Mouse (Mus musculus) lung, adult 2 months (tissue): Measurements from ENCODE around the gene Pter. TPM values are rescaled to one million over a fixed set of nuclear protein-coding genes. Genes with fewer than 3 reads are reported as not detected.

ENCODE experiments used
- DNase-seq: peaks from one replicate; pipeline ENCODE4 v3.0.0; 2022
- H3K4me1 ChIP-seq: fragments of 200-500 bp; 2 replicates; pipeline ENCODE4 v1.6.1; 2011; ENCODE audit warnings: low read length; ENCODE audit not compliant: control insufficient read depth, insufficient read depth
- H3K4me3 ChIP-seq: fragments of 200-500 bp; replicated peaks from 2 replicates; pipeline ENCODE3; 2011; ENCODE audit warnings: low read depth, mild to moderate bottlenecking, control low read depth, low read length; ENCODE audit errors: extremely low read depth
- CTCF ChIP-seq: fragments of 200-500 bp; IDR thresholded peaks from 2 replicates; pipeline ENCODE4 v1.5.1; 2011; ENCODE audit warnings: mild to moderate bottlenecking, low read length, control low read depth; ENCODE audit not compliant: insufficient read depth
- POLR2A ChIP-seq: fragments of 200-500 bp; IDR thresholded peaks from 2 replicates; pipeline ENCODE4 v1.6.1; 2011; ENCODE audit warnings: low read depth, mild to moderate bottlenecking, control low read depth, low read length, borderline replicate concordance; ENCODE audit errors: extremely low read depth
- WGBS: fragments of 180-500 bp; shearing (Covaris S2); methylation state at CpG from one replicate; pipeline ENCODE4 v1.1.7; 2018; 5-methylcytosine and 5-hydroxymethylcytosine counted together
- polyA plus RNA-seq: library from polyadenylated mRNA; depleted of rRNA; stranded (reverse); fragments of >200 nt; gene quantifications from 2 replicates; pipeline ENCODE4 v1.2.3, GENCODE M21; 2012; rRNA removed

Pter gene
- polyA plus RNA-seq, result 2.2 and 3.1 TPM in 2 replicates

DNA sequence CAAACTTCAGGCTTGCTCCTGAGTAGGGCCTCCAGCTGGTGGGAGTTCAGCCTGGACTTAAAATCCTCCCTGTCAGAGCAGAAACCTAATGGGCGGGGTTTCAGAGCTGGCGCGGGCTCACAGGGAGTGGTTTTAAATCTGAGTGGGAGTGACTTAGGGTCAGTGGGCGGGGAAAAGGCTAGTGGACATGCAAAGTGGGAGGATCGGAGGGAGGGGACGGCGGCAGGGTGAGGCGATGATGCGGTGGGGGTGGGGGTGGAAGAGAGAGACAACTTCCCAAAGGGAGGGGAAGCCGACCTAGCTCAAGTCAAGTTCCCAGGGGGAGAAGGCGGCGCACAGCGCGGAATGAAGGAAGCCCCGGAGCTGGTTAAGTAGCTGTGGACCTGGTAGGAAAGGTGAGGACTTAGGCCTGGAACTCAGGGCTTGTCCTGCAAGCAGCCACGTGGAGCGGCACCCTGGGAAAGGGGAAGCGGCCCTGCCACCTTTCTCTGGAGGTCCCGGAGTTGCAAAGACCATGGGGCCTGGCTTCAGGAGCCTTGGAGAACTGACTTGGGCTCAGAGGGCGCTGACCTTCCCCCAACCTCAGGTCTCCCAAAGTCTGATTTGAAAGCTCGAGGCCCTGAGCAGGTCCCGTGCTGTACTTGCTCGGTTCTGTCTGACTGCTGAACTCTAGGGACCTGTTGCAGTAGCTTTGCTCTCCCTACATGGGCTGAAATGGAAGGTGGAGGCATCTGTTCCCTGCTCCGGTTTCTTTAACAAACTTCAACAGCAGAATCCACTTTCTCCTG lies at the start of gene Pter:
Gene Pter, plus strand, starts transcription at position 238 of the 788 bp plus-strand sequence.
- TF ChIP-seq CTCF, result no peak
- peak; percentile 42; the same call in 1 of the 2 replicates for TF ChIP-seq POLR2A
- 1% methylated on average over 24 of the region's 24 CpGs for WGBS

DNA sequence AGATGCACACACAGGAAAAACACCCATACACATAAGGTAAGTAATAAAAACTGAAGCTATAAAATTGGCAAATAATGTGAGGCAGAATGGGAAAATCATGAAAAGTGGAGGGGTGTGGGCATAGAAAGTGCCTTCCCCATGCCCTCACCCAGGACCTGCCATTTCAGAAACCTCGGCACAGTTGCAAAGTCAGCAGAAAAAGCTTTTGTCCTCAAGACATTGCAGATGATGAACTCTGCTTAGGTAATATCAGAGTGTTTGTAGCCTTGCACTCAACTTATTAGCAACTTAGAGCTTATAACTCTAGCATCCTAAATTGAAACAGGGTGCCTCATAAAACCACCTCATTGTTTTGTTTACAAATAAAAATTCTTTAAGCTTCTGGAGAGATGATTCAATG lies 49.6 kb upstream of the Pter start:
- H3K4me3 ChIP-seq, result no peak overlapping the region
- no peak for DNase-seq
- no peak for TF ChIP-seq CTCF
- no peak for TF ChIP-seq POLR2A
- H3K4me1 ChIP-seq, result no peaks in the 10 kb centered on the region
- 54% methylated on average over 1 of the region's 1 CpGs for WGBS

More for the DNA sequence above, at the start of gene Pter:
- peak within 1 kb of the TSS; percentile 70 for H3K4me3 ChIP-seq
- no peaks in the 10 kb centered on the region for H3K4me1 ChIP-seq
- DNase-seq, result peak; percentile 87

GRCm38 (mm10) chr2:12879492-12879891 lies 44.3 kb upstream of the Pter start:
- TF ChIP-seq CTCF (no peak), POLR2A (no peak)
- no peak for DNase-seq
- no peak overlapping the region for H3K4me3 ChIP-seq
- 66% methylated on average over 2 of the region's 2 CpGs for WGBS
- H3K4me1 ChIP-seq, result no peaks in the 10 kb centered on the region

DNA sequence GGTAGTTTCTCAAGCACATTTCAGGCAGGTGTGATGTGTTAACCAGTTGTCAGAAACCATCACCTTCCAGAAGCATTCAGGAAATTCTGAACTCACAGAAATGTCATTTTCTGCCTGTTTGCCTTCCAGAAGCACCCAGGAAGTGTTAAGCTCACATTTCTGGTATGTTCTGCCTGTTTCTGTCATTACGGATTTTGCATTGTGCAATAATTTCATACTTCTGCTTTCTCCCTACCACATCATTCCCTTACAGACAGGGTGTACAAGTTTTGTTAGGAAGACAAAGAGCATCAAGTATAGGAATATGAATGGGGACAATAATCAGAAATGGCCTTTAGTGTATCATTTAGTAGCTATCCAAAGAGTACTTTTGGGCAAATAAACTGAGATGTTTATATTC lies 42.8 kb upstream of the Pter start:
- TF ChIP-seq CTCF, result no peak
- no peak for TF ChIP-seq POLR2A
- Histone ChIP-seq H3K4me1 (no peaks in the 10 kb centered on the region), H3K4me3 (no peak overlapping the region)
- DNase-seq, result no peak
- 72% methylated on average over 1 of the region's 1 CpGs for WGBS

GRCm38 (mm10) chr2:12883276-12883914 lies 40.4 kb upstream of the Pter start:
- Histone ChIP-seq H3K4me1 (no peaks in the 10 kb centered on the region), H3K4me3 (no peak overlapping the region)
- no peak for TF ChIP-seq CTCF
- TF ChIP-seq POLR2A, result no peak
- WGBS, result 69% methylated on average over 10 of the region's 10 CpGs
- no peak for DNase-seq

- no peak for DNase-seq
- 50% methylated on average over 2 of the region's 2 CpGs for whole genome bisulfite sequencing
- no peak overlapping the region for H3K4me3 ChIP-seq
- no peaks in the 10 kb centered on the region for H3K4me1 ChIP-seq
- TF ChIP-seq CTCF (no peak), POLR2A (no peak)
Observed at GRCm38 (mm10) chr2:12887015-12887414, 36.8 kb upstream of the Pter start.

DNA sequence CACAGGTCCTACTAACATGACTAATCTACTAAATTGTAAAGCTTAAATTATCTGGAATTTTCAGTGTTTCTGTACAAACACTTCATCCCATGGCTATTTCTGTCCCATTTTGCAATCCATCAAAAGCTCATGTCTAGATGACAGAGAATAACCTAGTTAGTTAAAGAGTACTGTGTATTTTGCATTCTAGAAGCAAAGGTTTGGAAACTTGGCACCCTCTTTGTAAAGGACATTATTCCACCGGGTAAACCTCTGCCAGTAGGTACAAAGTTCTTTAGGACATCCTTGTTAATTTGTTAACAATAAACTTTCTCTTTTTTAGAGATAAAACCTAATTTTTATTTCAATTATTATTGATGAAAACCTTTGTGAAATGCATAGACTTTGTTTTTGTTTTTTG lies 18.1 kb upstream of the Pter start:
- WGBS, result 83% methylated on average over 1 of the region's 1 CpGs
- H3K4me3 ChIP-seq, result no peak overlapping the region
- no peaks in the 10 kb centered on the region for H3K4me1 ChIP-seq
- TF ChIP-seq POLR2A (no peak), CTCF (no peak)
- no peak for DNase-seq

DNA sequence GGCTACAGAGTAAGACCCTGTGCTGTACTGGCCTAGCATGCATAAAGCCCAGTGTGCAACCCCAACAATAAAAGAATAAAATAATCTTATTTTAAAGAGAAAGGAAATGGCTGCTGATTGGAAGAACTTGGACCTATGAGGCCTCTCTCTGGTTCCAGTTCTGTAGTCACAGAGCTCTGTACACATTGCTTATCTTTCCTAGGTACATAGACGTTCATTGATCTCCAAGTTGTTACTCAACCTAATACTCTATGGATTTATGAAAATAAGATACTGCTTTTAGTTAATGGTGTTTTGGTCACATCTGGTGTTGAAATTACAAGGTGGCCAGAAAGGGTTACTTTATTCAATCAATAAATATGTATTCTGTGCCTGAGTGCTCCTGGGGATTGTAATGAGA lies 1.8 kb downstream of the Pter start:
- no peak overlapping the region for H3K4me3 ChIP-seq
- 83% methylated on average over 1 of the region's 1 CpGs for WGBS

DNA sequence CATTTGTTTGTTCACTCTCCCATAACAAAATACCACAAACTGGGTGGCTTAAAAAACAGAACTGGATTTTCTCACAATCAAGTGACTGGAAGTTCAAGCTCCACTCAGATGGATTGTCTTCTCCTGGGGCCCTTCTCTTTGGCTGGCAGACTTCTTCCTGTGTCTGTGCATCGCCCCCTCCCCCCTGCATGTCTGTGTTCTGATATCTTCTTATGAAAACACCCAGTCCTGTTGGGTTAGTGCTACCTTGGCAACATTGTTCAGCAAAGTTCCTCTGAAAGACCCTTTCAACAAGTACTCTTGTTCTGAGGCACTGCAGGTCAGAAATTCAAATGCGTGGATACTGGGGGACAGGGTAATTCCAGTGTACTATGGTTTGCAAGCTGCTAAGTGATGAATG lies 6.5 kb downstream of the Pter start:
- DNase-seq, result no peak
- no peaks in the 10 kb centered on the region for H3K4me1 ChIP-seq
- no peak overlapping the region for H3K4me3 ChIP-seq
- TF ChIP-seq POLR2A (no peak), CTCF (no peak)
- WGBS, result 86% methylated on average over 2 of the region's 2 CpGs

More for the DNA sequence above, 1.8 kb downstream of the Pter start:
- no peaks in the 10 kb centered on the region for H3K4me1 ChIP-seq
- TF ChIP-seq POLR2A, result no peak
- no peak for TF ChIP-seq CTCF
- DNase-seq, result no peak

- no peak for DNase-seq
- 86% methylated on average over 2 of the region's 2 CpGs for WGBS
- H3K4me3 ChIP-seq, result no peak overlapping the region
- TF ChIP-seq CTCF (no peak), POLR2A (no peak)
- H3K4me1 ChIP-seq, result no peaks in the 10 kb centered on the region
Observed at GRCm38 (mm10) chr2:12933905-12934304, 10.1 kb downstream of the Pter start.
